Mouse (Mus musculus) midbrain, postnatal 0 days (tissue): ENCODE measurements at regions not wholly inside any gene's neighbourhood (a gene's known extent, or its start where the extent isn't known, plus 50 kb on each side); places are given as distances from the start of the nearest gene placed in this dataset.

Experiments
- ATAC-seq: fragments of 200-750 bp; cut with Nextera tagmentation; 2 replicates; pipeline ENCODE4 v1.8.0; 2017; ENCODE audit warnings: moderate number of reproducible peaks, mild to moderate bottlenecking, moderate TSS enrichment, moderate library complexity; ENCODE audit not compliant: low FRiP score
- DNase-seq: peaks from one replicate; pipeline ENCODE4 v3.0.0-alpha.2; 2015; ENCODE audit warnings: low spot score
- H3K27ac ChIP-seq: fragments of 300-500 bp; sonication (generic); 2 replicates; pipeline ENCODE4 v1.5.1; 2014; ENCODE audit warnings: low read depth, mild to moderate bottlenecking, low read length, mixed read lengths
- H3K27me3 ChIP-seq: fragments of 300-500 bp; sonication (generic); 2 replicates; pipeline ENCODE4 v1.6.1; 2014; ENCODE audit warnings: low read length, control low read depth, mixed read lengths; ENCODE audit not compliant: insufficient read depth
- H3K36me3 ChIP-seq: fragments of 300-500 bp; sonication (generic); 2 replicates; pipeline ENCODE4 v1.6.1; 2014; ENCODE audit warnings: low read length, control low read depth, mixed read lengths; ENCODE audit not compliant: insufficient read depth
- H3K4me1 ChIP-seq: fragments of 300-500 bp; sonication (generic); 2 replicates; pipeline ENCODE4 v1.6.1; 2014; ENCODE audit warnings: mild to moderate bottlenecking, control low read depth, antibody characterized with exemption, low read length, mixed read lengths; ENCODE audit not compliant: insufficient read depth
- H3K4me2 ChIP-seq: fragments of 300-500 bp; sonication (generic); 2 replicates; pipeline ENCODE4 v1.6.1; 2014; ENCODE audit warnings: low read depth, mild to moderate bottlenecking, low read length, mixed read lengths; ENCODE audit not compliant: poor library complexity, severe bottlenecking
- H3K4me3 ChIP-seq: fragments of 300-500 bp; sonication (generic); 2 replicates; pipeline ENCODE4 v1.5.1; 2014; ENCODE audit warnings: low read depth, mild to moderate bottlenecking, low read length, moderate library complexity
- H3K9ac ChIP-seq: fragments of 300-500 bp; sonication (generic); replicated peaks from 2 replicates; pipeline ENCODE4 v1.6.1; 2014; ENCODE audit warnings: mild to moderate bottlenecking, low read length, moderate library complexity, mixed read lengths; ENCODE audit not compliant: poor library complexity, severe bottlenecking
- H3K9me3 ChIP-seq: fragments of 300-500 bp; sonication (generic); 2 replicates; pipeline ENCODE4 v1.6.1; 2016; ENCODE audit warnings: low read length, control low read depth
- CTCF ChIP-seq: IDR thresholded peaks from 2 replicates; pipeline ENCODE4 v1.5.1; 2016; ENCODE audit warnings: antibody characterized with exemption, mild to moderate bottlenecking
- WGBS: fragments of 180-500 bp; shearing (Covaris S2); extraction: QIAGEN DNeasy Blood & Tissue Kit; methylation state at CpG from one replicate; pipeline ENCODE4 v1.1.7; 2014; 5-methylcytosine and 5-hydroxymethylcytosine counted together

GRCm38 (mm10) chr2:48477336-48477735, 336.6 kb upstream of the Acvr2a start:
- Histone ChIP-seq H3K27me3 (no peaks in the 10 kb centered on the region), H3K4me2 (no peak overlapping the region), H3K9ac (no peak overlapping the region), H3K4me3 (no peak overlapping the region), H3K4me1 (peaks cover 4% of the 10 kb centered on the region; the same call in 1 of the 2 replicates), H3K36me3 (no peaks in the 10 kb centered on the region), H3K9me3 (no peaks in the 10 kb centered on the region), H3K27ac (no peak overlapping the region)
- no peak for TF ChIP-seq CTCF
- WGBS = 26% methylated on average over 2 of the region's 2 CpGs
- DNase-seq (no peak), ATAC-seq (no peak)

- no peak overlapping the region for H3K9ac ChIP-seq
- H3K27ac ChIP-seq = no peak overlapping the region
- TF ChIP-seq CTCF = no peak
- WGBS = 88% methylated on average over 1 of the region's 1 CpGs
- no peaks in the 10 kb centered on the region for H3K9me3 ChIP-seq
- peaks cover 4% of the 10 kb centered on the region; the same call in 1 of the 2 replicates for H3K4me1 ChIP-seq
- no peaks in the 10 kb centered on the region for H3K36me3 ChIP-seq
- no peaks in the 10 kb centered on the region for H3K27me3 ChIP-seq
- ATAC-seq (no peak), DNase-seq (no peak)
- no peak overlapping the region for H3K4me2 ChIP-seq
- no peak overlapping the region for H3K4me3 ChIP-seq
These were observed 334.3 kb upstream of the Acvr2a start for GRCm38 (mm10) chr2:48479601-48480000.

GRCm38 (mm10) chr2:48480428-48481191, 333.3 kb upstream of the Acvr2a start:
- DNase-seq (no peak), ATAC-seq (no peak)
- H3K36me3 ChIP-seq = no peaks in the 10 kb centered on the region
- no peaks in the 10 kb centered on the region for H3K9me3 ChIP-seq
- no peak for TF ChIP-seq CTCF
- no peak overlapping the region for H3K9ac ChIP-seq
- no peaks in the 10 kb centered on the region for H3K27me3 ChIP-seq
- H3K4me1 ChIP-seq = peaks cover 4% of the 10 kb centered on the region; the same call in 1 of the 2 replicates
- no peak overlapping the region for H3K27ac ChIP-seq
- 57% methylated on average over 9 of the region's 9 CpGs for WGBS
- H3K4me2 ChIP-seq = no peak overlapping the region
- no peak overlapping the region for H3K4me3 ChIP-seq

GRCm38 (mm10) chr2:48481209-48481742, 332.6 kb upstream of the Acvr2a start:
- 16% methylated on average over 12 of the region's 12 CpGs for WGBS
- Histone ChIP-seq H3K9me3 (no peaks in the 10 kb centered on the region), H3K4me3 (no peak overlapping the region), H3K4me2 (no peak overlapping the region), H3K4me1 (peaks cover 4% of the 10 kb centered on the region; the same call in 1 of the 2 replicates), H3K27ac (no peak overlapping the region), H3K36me3 (no peaks in the 10 kb centered on the region), H3K27me3 (no peaks in the 10 kb centered on the region), H3K9ac (no peak overlapping the region)
- DNase-seq (peak; percentile 75), ATAC-seq (no peak)
- TF ChIP-seq CTCF = peak; percentile 7

GRCm38 (mm10) chr2:48493574-48493973, 320.3 kb upstream of the Acvr2a start:
- ATAC-seq = no peak
- no peak for DNase-seq
- TF ChIP-seq CTCF = no peak
- Histone ChIP-seq H3K4me3 (no peak overlapping the region), H3K9ac (no peak overlapping the region), H3K4me1 (no peaks in the 10 kb centered on the region), H3K4me2 (no peak overlapping the region), H3K27me3 (no peaks in the 10 kb centered on the region), H3K9me3 (no peaks in the 10 kb centered on the region), H3K36me3 (no peaks in the 10 kb centered on the region), H3K27ac (no peak overlapping the region)
- 71% methylated on average over 3 of the region's 3 CpGs for WGBS

- no peaks in the 10 kb centered on the region for H3K36me3 ChIP-seq
- no peaks in the 10 kb centered on the region for H3K9me3 ChIP-seq
- no peak for ATAC-seq
- 63% methylated on average over 2 of the region's 2 CpGs for WGBS
- no peak overlapping the region for H3K27ac ChIP-seq
- H3K9ac ChIP-seq = no peak overlapping the region
- TF ChIP-seq CTCF = no peak
- H3K4me3 ChIP-seq = no peak overlapping the region
- H3K27me3 ChIP-seq = no peaks in the 10 kb centered on the region
- no peaks in the 10 kb centered on the region for H3K4me1 ChIP-seq
- DNase-seq = peak; percentile 15
- no peak overlapping the region for H3K4me2 ChIP-seq
These were observed 319.8 kb upstream of the Acvr2a start for GRCm38 (mm10) chr2:48494065-48494464.
